ENCODE assay signal across 8 mouse cellular contexts in the genomic region with DNA sequence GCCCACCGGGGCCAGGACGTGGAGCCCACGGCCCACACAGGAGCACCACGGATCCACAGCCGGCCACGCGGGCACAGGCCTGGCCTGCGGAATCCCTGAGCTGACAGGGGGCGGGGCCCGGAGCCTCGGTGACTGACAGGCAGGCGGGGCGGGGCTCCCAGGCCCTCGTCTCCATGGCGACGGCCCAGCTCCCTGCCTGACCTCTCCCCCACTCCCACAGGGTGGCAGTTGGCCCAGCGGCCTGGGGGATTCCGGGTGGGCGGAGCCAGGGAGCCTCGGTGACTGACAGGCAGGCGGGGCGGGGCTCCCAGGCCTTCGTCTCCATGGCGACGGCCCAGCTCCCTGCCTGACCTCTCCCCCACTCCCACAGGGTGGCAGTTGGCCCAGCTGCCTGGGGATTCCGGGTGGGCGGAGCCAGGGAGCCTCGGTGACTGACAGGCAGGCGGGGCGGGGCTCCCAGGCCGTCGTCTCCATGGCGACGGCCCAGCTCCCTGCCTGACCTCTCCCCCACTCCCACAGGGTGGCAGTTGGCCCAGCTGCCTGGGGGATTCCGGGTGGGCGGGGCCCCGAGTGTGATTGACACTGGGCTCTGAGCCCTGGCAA. TPM values are rescaled to one million over a fixed set of nuclear protein-coding genes. Genes with fewer than 3 reads are reported as not detected.
A peak's percentile ranks its signal among the peaks of the same experiment; 100 is the strongest.
DNase-seq lines count a peak whose midpoint lies in the region; ATAC-seq lines count a peak whose summit lies in the region.
"Not testable (repeated sequence)": the region's sequence is repeated elsewhere in the genome, so short reads cannot be mapped to it uniquely, and the experiment has no call there.

No protein-coding gene starts in this region.

- not testable (repeated sequence) for H3K27me3 ChIP-seq in forebrain, embryonic 14.5 days (replicated peaks; ENCODE audit: control insufficient read depth, insufficient read depth, low read length); neural tube, embryonic 15.5 days (replicated peaks)

- peaks cover 43% of the 10 kb centered on the region for H3K9me3 ChIP-seq in forebrain, embryonic 14.5 days (replicated peaks; ENCODE audit: control insufficient read depth, low read length)
- not testable (repeated sequence) for H3K9me3 ChIP-seq in neural tube, embryonic 15.5 days (replicated peaks)

- 34% methylated on average over 37 of the region's 37 CpGs for WGBS in forebrain, embryonic 14.5 days
- WGBS in neural tube, embryonic 15.5 days = 0% methylated on average over 4 of the region's 37 CpGs

- intact Hi-C loops in heart, postnatal 14 days (cut with DNase I) = not testable (repeated sequence)

- H3K4me3 ChIP-seq in forebrain, embryonic 14.5 days (ENCODE audit: low read depth, low read length) = peak overlapping the region; percentile 31
- H3K4me3 ChIP-seq in neural tube, embryonic 15.5 days (replicated peaks) = peak overlapping the region; percentile 27

- H3K4me1 ChIP-seq in forebrain, embryonic 14.5 days (ENCODE audit: control insufficient read depth, insufficient read depth, low read length); neural tube, embryonic 15.5 days: not testable (repeated sequence)

- not testable (repeated sequence) for H3K36me3 ChIP-seq in forebrain, embryonic 14.5 days (ENCODE audit: control insufficient read depth, insufficient read depth, low read length); neural tube, embryonic 15.5 days

- H3K4me2 ChIP-seq in forebrain, embryonic 14.5 days (ENCODE audit: low read length) = peak overlapping the region; percentile 69
- H3K4me2 ChIP-seq in neural tube, embryonic 15.5 days = peak overlapping the region; percentile 53

- ATAC-seq in forebrain, embryonic 14.5 days = peak; percentile 92
- ATAC-seq in neural tube, embryonic 15.5 days (ENCODE audit: low FRiP score) = peak; percentile 88

- peak; percentile 98 for DNase-seq in ES-CJ7 (ENCODE audit: low read depth, low spot score)
- DNase-seq in cerebellum, adult 11 months = peak; percentile 94
- peak; percentile 94 for DNase-seq in forebrain, embryonic 14.5 days (ENCODE audit: low spot score)
- peak; percentile 100 for DNase-seq in heart, postnatal 14 days
- peak; percentile 100 for DNase-seq in layer of hippocampus, adult 11-12 months (ENCODE audit: low spot score)
- DNase-seq in lung, adult 18-20 months = peak; percentile 100
- DNase-seq in testis, postnatal 14 days (ENCODE audit: low spot score) = peak; percentile 100

- peak overlapping the region; percentile 74 for H3K27ac ChIP-seq in forebrain, embryonic 14.5 days (ENCODE audit: low read depth, low read length)
- not testable (repeated sequence) for H3K27ac ChIP-seq in neural tube, embryonic 15.5 days (replicated peaks)

- H3K9ac ChIP-seq in forebrain, embryonic 14.5 days (ENCODE audit: low read length) = peak overlapping the region; percentile 38
- H3K9ac ChIP-seq in neural tube, embryonic 15.5 days (replicated peaks) = not testable (repeated sequence)

RNA-seq across cellular contexts. Expression of a gene that starts 11.5 kb away (rescaled TPM):
- polyA plus RNA-seq in forebrain, embryonic 14.5 days (2014; fragmentation: Nextera tagmentation; extraction: Ambion mirVana) = 77.4 and 108 TPM in 2 replicates
- total RNA-seq in heart, postnatal 14 days (2021) = 10 to 100 TPM; 38.7 to 77.5 TPM
- 134 and 143 TPM in 2 replicates for polyA plus RNA-seq in neural tube, embryonic 15.5 days (2015; fragmentation: Nextera tagmentation; extraction: Ambion mirVana)
